Mouse (Mus musculus) intestine, postnatal 0 days (tissue): ENCODE measurements around the gene Il24. TPM values are rescaled to one million over a fixed set of nuclear protein-coding genes. Genes with fewer than 3 reads are reported as not detected.
A peak's percentile ranks its signal among the peaks of the same experiment; 100 is the strongest.

Experiments used
- ATAC-seq: fragments of 200-750 bp; cut with Nextera tagmentation; 2 replicates; pipeline ENCODE4 v1.8.0; 2017; ENCODE audit warnings: mild to moderate bottlenecking, moderate TSS enrichment, moderate library complexity
- H3K27ac ChIP-seq: fragments of 300-500 bp; sonication (generic); 2 replicates; pipeline ENCODE4 v1.5.1; 2014; ENCODE audit warnings: mild to moderate bottlenecking, low read depth, low read length, moderate library complexity
- H3K27me3 ChIP-seq: fragments of 300-500 bp; sonication (generic); replicated peaks from 2 replicates; pipeline ENCODE4 v1.6.1; 2014; ENCODE audit warnings: low read length, mixed read lengths; ENCODE audit not compliant: control insufficient read depth, insufficient read depth
- H3K36me3 ChIP-seq: fragments of 300-500 bp; sonication (generic); 2 replicates; pipeline ENCODE4 v1.6.1; 2014; ENCODE audit warnings: mild to moderate bottlenecking, moderate library complexity; ENCODE audit not compliant: control insufficient read depth, insufficient read depth
- H3K4me1 ChIP-seq: fragments of 300-500 bp; sonication (generic); replicated peaks from 2 replicates; pipeline ENCODE4 v1.6.1; 2014; ENCODE audit warnings: antibody characterized with exemption, low read length, mixed read lengths; ENCODE audit not compliant: control insufficient read depth, insufficient read depth
- H3K4me2 ChIP-seq: fragments of 300-500 bp; sonication (generic); replicated peaks from 2 replicates; pipeline ENCODE4 v1.6.1; 2014; ENCODE audit warnings: low read depth, mild to moderate bottlenecking, moderate library complexity
- H3K4me3 ChIP-seq: fragments of 300-500 bp; sonication (generic); 2 replicates; pipeline ENCODE4 v1.5.1; 2014; ENCODE audit warnings: low read depth, low read length
- H3K9ac ChIP-seq: fragments of 300-500 bp; sonication (generic); 2 replicates; pipeline ENCODE4 v1.6.1; 2014; ENCODE audit warnings: mild to moderate bottlenecking, low read depth, low read length
- H3K9me3 ChIP-seq: fragments of 300-500 bp; sonication (generic); 2 replicates; pipeline ENCODE4 v1.6.1; 2016; ENCODE audit warnings: mixed run types; ENCODE audit not compliant: control insufficient read depth
- CTCF ChIP-seq: sonication (generic); IDR thresholded peaks from 2 replicates; pipeline ENCODE4 v1.5.1; 2016; ENCODE audit warnings: low read depth, mild to moderate bottlenecking, control low read depth, antibody characterized with exemption, moderate library complexity
- WGBS: fragments of 180-500 bp; shearing (Covaris S2); extraction: QIAGEN DNeasy Blood & Tissue Kit; methylation state at CpG from one replicate; pipeline ENCODE4 v1.1.7; 2014; 5-methylcytosine and 5-hydroxymethylcytosine counted together
- polyA plus RNA-seq: library from polyadenylated mRNA; unstranded; fragments of >200 nt; fragmentation: Nextera tagmentation; extraction: Ambion mirVana; gene quantifications from 2 replicates; pipeline ENCODE4 v1.2.1, GENCODE M21; 2015

Gene Il24
- polyA plus RNA-seq, 1 experiment from 2014 or later, result not detected

GRCm38 (mm10) chr1:130894468-130894867 is 7.2 kb upstream of the Il24 start:
- no peaks in the 10 kb centered on the region for H3K4me1 ChIP-seq
- H3K36me3 ChIP-seq, result no peaks in the 10 kb centered on the region
- H3K27me3 ChIP-seq, result no peaks in the 10 kb centered on the region
- WGBS, result 72% methylated on average over 6 of the region's 6 CpGs
- no peaks in the 10 kb centered on the region for H3K9me3 ChIP-seq
- H3K4me3 ChIP-seq, result no peak overlapping the region
- TF ChIP-seq CTCF, result no peak
- no peak for ATAC-seq
- no peak overlapping the region for H3K9ac ChIP-seq
- no peak overlapping the region for H3K27ac ChIP-seq
- H3K4me2 ChIP-seq, result no peak overlapping the region

GRCm38 (mm10) chr1:130893329-130894040 is 6.2 kb upstream of the Il24 start:
- 78% methylated on average over 9 of the region's 9 CpGs for WGBS
- H3K36me3 ChIP-seq, result no peaks in the 10 kb centered on the region
- TF ChIP-seq CTCF, result no peak
- no peak overlapping the region for H3K4me3 ChIP-seq
- ATAC-seq, result no peak
- H3K9me3 ChIP-seq, result no peaks in the 10 kb centered on the region
- no peaks in the 10 kb centered on the region for H3K27me3 ChIP-seq
- no peaks in the 10 kb centered on the region for H3K4me1 ChIP-seq
- H3K27ac ChIP-seq, result no peak overlapping the region
- H3K4me2 ChIP-seq, result no peak overlapping the region
- no peak overlapping the region for H3K9ac ChIP-seq

- Histone ChIP-seq H3K9ac (no peak overlapping the region), H3K4me2 (no peak overlapping the region), H3K27ac (no peak overlapping the region), H3K27me3 (no peaks in the 10 kb centered on the region), H3K36me3 (no peaks in the 10 kb centered on the region), H3K4me1 (no peaks in the 10 kb centered on the region), H3K9me3 (no peaks in the 10 kb centered on the region), H3K4me3 (no peak overlapping the region)
- no peak for TF ChIP-seq CTCF
- 43% methylated on average over 1 of the region's 1 CpGs for WGBS
- ATAC-seq, result no peak
These were observed 5.2 kb upstream of the Il24 start for GRCm38 (mm10) chr1:130892446-130892845.

GRCm38 (mm10) chr1:130883146-130883545 is 4.1 kb downstream of the Il24 start:
- Histone ChIP-seq H3K4me3 (no peak overlapping the region), H3K9ac (no peak overlapping the region), H3K36me3 (no peaks in the 10 kb centered on the region), H3K4me2 (no peak overlapping the region), H3K27ac (no peak overlapping the region), H3K4me1 (no peaks in the 10 kb centered on the region), H3K27me3 (no peaks in the 10 kb centered on the region), H3K9me3 (no peaks in the 10 kb centered on the region)
- ATAC-seq, result no peak
- 90% methylated on average over 4 of the region's 4 CpGs for WGBS
- TF ChIP-seq CTCF, result no peak

GRCm38 (mm10) chr1:130879927-130880326 is 7.3 kb downstream of the Il24 start:
- Histone ChIP-seq H3K9me3 (no peaks in the 10 kb centered on the region), H3K9ac (no peak overlapping the region), H3K36me3 (no peaks in the 10 kb centered on the region), H3K27me3 (peaks cover 7% of the 10 kb centered on the region; the same call in 1 of the 2 replicates), H3K4me1 (peaks cover 3% of the 10 kb centered on the region; the same call in 1 of the 2 replicates), H3K27ac (no peak overlapping the region), H3K4me2 (no peak overlapping the region), H3K4me3 (no peak overlapping the region)
- no peak for TF ChIP-seq CTCF
- ATAC-seq, result no peak
- WGBS, result 88% methylated on average over 7 of the region's 7 CpGs

- 3% methylated on average over 43 of the region's 43 CpGs for WGBS
- ATAC-seq, result no peak; the same call in 1 of the 2 replicates
- H3K4me2 ChIP-seq, result peak overlapping the region; percentile 65
- H3K9ac ChIP-seq, result no peak overlapping the region
- H3K4me1 ChIP-seq, result peaks cover 3% of the 10 kb centered on the region; the same call in 1 of the 2 replicates
- H3K27ac ChIP-seq, result no peak overlapping the region
- no peaks in the 10 kb centered on the region for H3K36me3 ChIP-seq
- TF ChIP-seq CTCF, result no peak; the same call in 1 of the 2 replicates
- H3K4me3 ChIP-seq, result peak overlapping the region; percentile 39
- peaks cover 7% of the 10 kb centered on the region; the same call in 1 of the 2 replicates for H3K27me3 ChIP-seq
- no peaks in the 10 kb centered on the region for H3K9me3 ChIP-seq
These were observed 9.2 kb downstream of the Il24 start for GRCm38 (mm10) chr1:130877889-130878614.
